21 mouse cellular contexts compared by ENCODE assay signal in genomic region chr3:79191981-79192380, GRCm38 (mm10).
A peak's percentile ranks its signal among the peaks of the same experiment; 100 is the strongest.
DNase-seq lines count a peak whose midpoint lies in the region; ATAC-seq and TF ChIP-seq lines count a peak whose summit lies in the region.
"Had no signal": no experiment of that assay in that cellular context is flagged by ENCODE, and none has a peak within 500 bp of the region (broad histone marks: within the 10 kb centered on the region; RNA-seq: fewer than 3 reads in every experiment).

No protein-coding gene starts in this region.

- H3K27ac ChIP-seq in heart, embryonic 11.5 days (ENCODE audit: low read depth, low read length) = peak overlapping the region; percentile 5; the same call in 1 of the 2 replicates
- no peak overlapping the region for H3K27ac ChIP-seq in intestine, embryonic 14.5 days (ENCODE audit: low read depth)
- H3K27ac ChIP-seq in intestine, embryonic 15.5 days = no peak overlapping the region
- peak overlapping the region; percentile 65 for H3K27ac ChIP-seq in neural tube, embryonic 13.5 days (replicated peaks)
- 0 out of 2 replicates have a peak overlapping the region, but pooled peaks have one; percentile 25 for H3K27ac ChIP-seq in olfactory bulb, adult 2 months (ENCODE audit: insufficient read depth, low read depth, low read length)
- H3K27ac ChIP-seq: liver, embryonic 12.5 days had no signal

- TF ChIP-seq POLR2A in olfactory bulb, adult 2 months (IDR thresholded peaks at IDR 0.05; ENCODE audit: insufficient read depth, low read depth, low read length) = no peak

- intact Hi-C loops in heart, postnatal 10 days (cut with DNase I) = loop anchor here (2.0 to 5.0 kb wide), 2 partner anchors 13 to 50 kb away; no protein-coding TSS in a partner anchor

- H3K9ac ChIP-seq in heart, embryonic 11.5 days (ENCODE audit: low read depth, low read length) = no peak overlapping the region
- H3K9ac ChIP-seq in intestine, embryonic 14.5 days (ENCODE audit: low read length) = no peak overlapping the region
- no peak overlapping the region for H3K9ac ChIP-seq in intestine, embryonic 15.5 days
- H3K9ac ChIP-seq in neural tube, embryonic 13.5 days = no peak overlapping the region
- H3K9ac ChIP-seq: forebrain, embryonic 12.5 days; liver, embryonic 12.5 days; lung, embryonic 14.5 days; stomach, embryonic 15.5 days had no signal

- peaks cover 18% of the 10 kb centered on the region for H3K4me1 ChIP-seq in heart, embryonic 11.5 days (ENCODE audit: control insufficient read depth, insufficient read depth, low read length)
- H3K4me1 ChIP-seq in intestine, embryonic 14.5 days (replicated peaks; ENCODE audit: control insufficient read depth, insufficient read depth, low read length) = no peaks in the 10 kb centered on the region; the same call in 1 of the 2 replicates
- H3K4me1 ChIP-seq in intestine, embryonic 15.5 days (replicated peaks) = peaks cover 6% of the 10 kb centered on the region; the same call in 1 of the 2 replicates
- peaks cover 32% of the 10 kb centered on the region for H3K4me1 ChIP-seq in neural tube, embryonic 13.5 days (replicated peaks)
- H3K4me1 ChIP-seq in olfactory bulb, adult 2 months (ENCODE audit: control insufficient read depth, insufficient read depth, low read length) = peaks cover 16% of the 10 kb centered on the region

- no peak for DNase-seq in heart, postnatal 10 days
- peak; percentile 50 for DNase-seq in intestine, embryonic 14.5 days (ENCODE audit: low spot score)
- no peak for DNase-seq in neural tube, embryonic 10.5 days (ENCODE audit: extremely low spot score, low spot score)
- no peak for DNase-seq in cerebellum, adult 9-10 months
- DNase-seq: adrenal gland, adult 2 months; cerebellum, postnatal 25 days; kidney, adult 9 months; kidney, postnatal 4 days; lung, embryonic 14.5 days; lung, postnatal 4 days; right cerebral cortex, postnatal 14 days; thymus, adult 2 months had no signal

- H3K27me3 ChIP-seq in heart, embryonic 11.5 days (ENCODE audit: control insufficient read depth, insufficient read depth, low read length) = no peaks in the 10 kb centered on the region
- no peaks in the 10 kb centered on the region for H3K27me3 ChIP-seq in intestine, embryonic 14.5 days (replicated peaks; ENCODE audit: control insufficient read depth, insufficient read depth, low read length)
- H3K27me3 ChIP-seq in intestine, embryonic 15.5 days (replicated peaks) = no peaks in the 10 kb centered on the region
- no peaks in the 10 kb centered on the region for H3K27me3 ChIP-seq in neural tube, embryonic 13.5 days
- H3K27me3 ChIP-seq: forebrain, embryonic 12.5 days; liver, embryonic 12.5 days; stomach, embryonic 15.5 days had no signal

- ATAC-seq in heart, embryonic 11.5 days (replicated peaks; ENCODE audit: insufficient number of reproducible peaks, low FRiP score, low TSS enrichment) = no peak
- no peak for ATAC-seq in intestine, embryonic 14.5 days (replicated peaks; ENCODE audit: low FRiP score, low TSS enrichment, low read depth)
- ATAC-seq in intestine, embryonic 15.5 days = no peak
- ATAC-seq in neural tube, embryonic 13.5 days (ENCODE audit: low read depth) = no peak
- ATAC-seq: CD4-positive, CD25-positive, alpha-beta regulatory T cell, adult 4 months; liver, embryonic 12.5 days had no signal

- H3K9me3 ChIP-seq in heart, embryonic 11.5 days (replicated peaks; ENCODE audit: control insufficient read depth, low read length) = no peaks in the 10 kb centered on the region
- H3K9me3 ChIP-seq in intestine, embryonic 14.5 days (ENCODE audit: control insufficient read depth, low read length) = no peaks in the 10 kb centered on the region
- H3K9me3 ChIP-seq in intestine, embryonic 15.5 days = no peaks in the 10 kb centered on the region
- no peaks in the 10 kb centered on the region for H3K9me3 ChIP-seq in neural tube, embryonic 13.5 days
- H3K9me3 ChIP-seq: forebrain, embryonic 12.5 days; G1E; liver, embryonic 12.5 days; stomach, embryonic 15.5 days had no signal

- 73% methylated on average over 9 of the region's 9 CpGs for WGBS in heart, embryonic 11.5 days (ENCODE audit: insufficient replicate concordance)
- WGBS in intestine, embryonic 14.5 days = 73% methylated on average over 9 of the region's 9 CpGs
- 76% methylated on average over 9 of the region's 9 CpGs for WGBS in intestine, embryonic 15.5 days
- 80% methylated on average over 9 of the region's 9 CpGs for WGBS in neural tube, embryonic 13.5 days
- 70% methylated on average over 9 of the region's 9 CpGs for WGBS in olfactory bulb, adult 2 months

- no peak overlapping the region for H3K4me3 ChIP-seq in heart, embryonic 11.5 days (ENCODE audit: low read depth, low read length)
- no peak overlapping the region for H3K4me3 ChIP-seq in intestine, embryonic 14.5 days (ENCODE audit: low read depth, low read length)
- H3K4me3 ChIP-seq in intestine, embryonic 15.5 days (replicated peaks) = no peak overlapping the region
- no peak overlapping the region for H3K4me3 ChIP-seq in neural tube, embryonic 13.5 days
- H3K4me3 ChIP-seq in olfactory bulb, adult 2 months (ENCODE audit: insufficient read depth, low read depth, low read length) = no peak overlapping the region
- H3K4me3 ChIP-seq: forebrain, embryonic 12.5 days; liver, embryonic 12.5 days; stomach, embryonic 15.5 days had no signal

- no peaks in the 10 kb centered on the region for H3K36me3 ChIP-seq in heart, embryonic 11.5 days (ENCODE audit: control insufficient read depth, insufficient read depth, low read length)
- H3K36me3 ChIP-seq in intestine, embryonic 14.5 days (ENCODE audit: control insufficient read depth, insufficient read depth, low read length) = no peaks in the 10 kb centered on the region
- H3K36me3 ChIP-seq in intestine, embryonic 15.5 days = no peaks in the 10 kb centered on the region
- H3K36me3 ChIP-seq in neural tube, embryonic 13.5 days = no peaks in the 10 kb centered on the region
- H3K36me3 ChIP-seq: forebrain, embryonic 12.5 days; liver, embryonic 12.5 days; stomach, embryonic 15.5 days had no signal

- TF ChIP-seq CTCF in olfactory bulb, adult 2 months (IDR thresholded peaks at IDR 0.05; ENCODE audit: insufficient read depth, low read depth, low read length) = no peak

- no peak overlapping the region for H3K4me2 ChIP-seq in heart, embryonic 11.5 days
- H3K4me2 ChIP-seq in intestine, embryonic 14.5 days (ENCODE audit: low read length) = no peak overlapping the region
- no peak overlapping the region for H3K4me2 ChIP-seq in intestine, embryonic 15.5 days (replicated peaks)
- H3K4me2 ChIP-seq in neural tube, embryonic 13.5 days = no peak overlapping the region
- H3K4me2 ChIP-seq: forebrain, embryonic 12.5 days; liver, embryonic 12.5 days; lung, embryonic 14.5 days; stomach, embryonic 15.5 days had no signal

Comparison
In these comparisons a context has a peak if more than half of its experiments do, and no peak if none do; other contexts are left out.
1. H3K27ac ChIP-seq: peak in heart, embryonic 11.5 days (single experiment), neural tube, embryonic 13.5 days (single experiment) and olfactory bulb, adult 2 months (single experiment); none in intestine, embryonic 14.5 days (single experiment) and intestine, embryonic 15.5 days (single experiment).